Mouse (Mus musculus): ENCODE results near the gene Ap2s1. TPM values are rescaled to one million over a fixed set of nuclear protein-coding genes. Genes with fewer than 3 reads are reported as not detected.

Ap2s1 gene
- polyA plus RNA-seq, 1 experiment from 2014 or later: 431 TPM

Other genes with a start within 250 kb of the Ap2s1 start
- 26.0 and 27.4 TPM in 2 replicates for gene Arhgap35, start 123.4 kb upstream of the Ap2s1 start, polyA plus RNA-seq (2015; fragmentation: Nextera tagmentation; extraction: Ambion mirVana)
- 0.13 TPM in 1 of 2 replicates, not detected in the other for gene Ceacam15, start 62.7 kb upstream of the Ap2s1 start, polyA plus RNA-seq (2015; fragmentation: Nextera tagmentation; extraction: Ambion mirVana)
- gene Ceacam9, start 16.5 kb upstream of the Ap2s1 start, polyA plus RNA-seq (2015; fragmentation: Nextera tagmentation; extraction: Ambion mirVana): 0.17 and 0.50 TPM in 2 replicates
- gene Slc1a5, start 42.9 kb downstream of the Ap2s1 start, polyA plus RNA-seq (2015; fragmentation: Nextera tagmentation; extraction: Ambion mirVana): 8.7 and 20.5 TPM in 2 replicates
- 139 and 156 TPM in 2 replicates for gene Strn4, start 77.5 kb downstream of the Ap2s1 start, polyA plus RNA-seq (2015; fragmentation: Nextera tagmentation; extraction: Ambion mirVana)
- 48.4 and 50.4 TPM in 2 replicates for gene Fkrp, start 78.3 kb downstream of the Ap2s1 start, polyA plus RNA-seq (2015; fragmentation: Nextera tagmentation; extraction: Ambion mirVana)
- 5.0 and 8.4 TPM in 2 replicates for gene Prkd2, start 104.5 kb downstream of the Ap2s1 start, polyA plus RNA-seq (2015; fragmentation: Nextera tagmentation; extraction: Ambion mirVana)
- 3.7 and 4.8 TPM in 2 replicates for gene Dact3, start 136.9 kb downstream of the Ap2s1 start, polyA plus RNA-seq (2015; fragmentation: Nextera tagmentation; extraction: Ambion mirVana)
- 4.0 and 4.1 TPM in 2 replicates for gene Gng8, start 153.4 kb downstream of the Ap2s1 start, polyA plus RNA-seq (2015; fragmentation: Nextera tagmentation; extraction: Ambion mirVana)
- 1.1 and 1.3 TPM in 2 replicates for gene Ptgir, start 168.1 kb downstream of the Ap2s1 start, polyA plus RNA-seq (2015; fragmentation: Nextera tagmentation; extraction: Ambion mirVana)
- 336 and 404 TPM in 2 replicates for gene Calm3, start 185.7 kb downstream of the Ap2s1 start, polyA plus RNA-seq (2015; fragmentation: Nextera tagmentation; extraction: Ambion mirVana)
- 117 and 137 TPM in 2 replicates for gene Pnmal2, start 206.3 kb downstream of the Ap2s1 start, polyA plus RNA-seq (2015; fragmentation: Nextera tagmentation; extraction: Ambion mirVana)
- gene Pnmal1, start 221.3 kb downstream of the Ap2s1 start, polyA plus RNA-seq (2015; fragmentation: Nextera tagmentation; extraction: Ambion mirVana): 43.3 and 52.0 TPM in 2 replicates
- 5.7 and 6.4 TPM in 2 replicates for gene Gm42372, start 244.7 kb downstream of the Ap2s1 start, polyA plus RNA-seq (2015; fragmentation: Nextera tagmentation; extraction: Ambion mirVana)